Mouse (Mus musculus) ES-E14 (cell line): ENCODE results near the gene Rabl6. TPM values are rescaled to one million over a fixed set of nuclear protein-coding genes. Genes with fewer than 3 reads are reported as not detected.
A peak's percentile ranks its signal among the peaks of the same experiment; 100 is the strongest.

Experiments used
- DNase-seq: peaks from one replicate; pipeline ENCODE4 v3.0.0-alpha.2; 2013; ENCODE audit warnings: low read depth, low spot score
- H3K27ac ChIP-seq: 2 replicates; pipeline ENCODE4 v1.5.1; 2012; ENCODE audit warnings: low read depth, mild to moderate bottlenecking, low read length, moderate library complexity, mixed read lengths; ENCODE audit not compliant: poor library complexity, insufficient read depth, severe bottlenecking
- H3K36me3 ChIP-seq: 2 replicates; pipeline ENCODE4 v1.6.1; 2012; ENCODE audit warnings: mild to moderate bottlenecking, low read length, moderate library complexity, mixed read lengths; ENCODE audit not compliant: control insufficient read depth, poor library complexity, insufficient read depth, severe bottlenecking
- H3K4me1 ChIP-seq, 2 experiments: fragments of 150-350 bp in 1 of 2; sonication (generic) in 1 of 2; 2 replicates each; pipeline ENCODE4 v1.6.1; 2012; ENCODE audit warnings: low read length in 2 of 2, mild to moderate bottlenecking in 1 of 2, mixed read lengths in 1 of 2; ENCODE audit not compliant: control insufficient read depth in 2 of 2, insufficient read depth in 2 of 2, poor library complexity in 1 of 2
- H3K4me3 ChIP-seq, 2 experiments: fragments of 150-350 bp in 1 of 2; sonication (generic) in 1 of 2; 2 replicates each; pipeline ENCODE4 v1.5.1; 2012; ENCODE audit warnings: low read length in 2 of 2, low read depth in 1 of 2, mild to moderate bottlenecking in 1 of 2, mixed read lengths in 1 of 2; ENCODE audit not compliant: insufficient read depth in 1 of 2, poor library complexity in 1 of 2, severe bottlenecking in 1 of 2
- H3K9ac ChIP-seq: 2 replicates; pipeline ENCODE4 v1.6.1; 2012; ENCODE audit warnings: low read depth, mild to moderate bottlenecking, low read length, mixed read lengths; ENCODE audit not compliant: poor library complexity, insufficient read depth, severe bottlenecking
- H3K9me3 ChIP-seq: fragments of 150-350 bp; sonication (generic); 2 replicates; pipeline ENCODE4 v1.6.1; 2012; ENCODE audit warnings: low read depth, mild to moderate bottlenecking, low read length; ENCODE audit not compliant: control insufficient read depth, insufficient read depth
- CHD2 ChIP-seq: IDR thresholded peaks from 2 replicates; pipeline ENCODE4 v1.6.1; 2014; ENCODE audit warnings: mild to moderate bottlenecking, low read depth, low read length, inconsistent platforms
- HCFC1 ChIP-seq: IDR thresholded peaks from 2 replicates; pipeline ENCODE4 v1.6.1; 2012; ENCODE audit warnings: low read length, inconsistent platforms, borderline replicate concordance; ENCODE audit not compliant: insufficient read depth
- MAFK ChIP-seq: IDR thresholded peaks from 2 replicates; pipeline ENCODE4 v1.6.1; 2014; ENCODE audit warnings: mild to moderate bottlenecking, low read depth, low read length, inconsistent platforms; ENCODE audit not compliant: insufficient read depth
- ZC3H11A ChIP-seq: IDR thresholded peaks from 2 replicates; pipeline ENCODE4 v1.6.1; 2012; ENCODE audit warnings: low read depth, mild to moderate bottlenecking, inconsistent platforms, low read length, borderline replicate concordance
- ZNF384 ChIP-seq: IDR thresholded peaks from 2 replicates; pipeline ENCODE4 v1.6.1; 2012; ENCODE audit warnings: low read depth, low read length, inconsistent platforms
- in situ Hi-C, 2 experiments: fragments of 600-800 bp; cut with MboI; formaldehyde crosslinking; loops; one replicate each; pipeline ENCODE4 v1.15.1; 2025; ENCODE audit warnings: low sequenced_read_pairs in 2 of 2, inconsistent platforms in 1 of 2; ENCODE audit not compliant: unreplicated experiment in 2 of 2
- total RNA-seq: library from RNA; depleted of rRNA; stranded (reverse); fragments of 300-350 nt; gene quantifications from 2 replicates; pipeline ENCODE4 v1.2.3, GENCODE M21; 2012

Gene Rabl6
- total RNA-seq, 1 experiment, result 45.8 TPM

DNA sequence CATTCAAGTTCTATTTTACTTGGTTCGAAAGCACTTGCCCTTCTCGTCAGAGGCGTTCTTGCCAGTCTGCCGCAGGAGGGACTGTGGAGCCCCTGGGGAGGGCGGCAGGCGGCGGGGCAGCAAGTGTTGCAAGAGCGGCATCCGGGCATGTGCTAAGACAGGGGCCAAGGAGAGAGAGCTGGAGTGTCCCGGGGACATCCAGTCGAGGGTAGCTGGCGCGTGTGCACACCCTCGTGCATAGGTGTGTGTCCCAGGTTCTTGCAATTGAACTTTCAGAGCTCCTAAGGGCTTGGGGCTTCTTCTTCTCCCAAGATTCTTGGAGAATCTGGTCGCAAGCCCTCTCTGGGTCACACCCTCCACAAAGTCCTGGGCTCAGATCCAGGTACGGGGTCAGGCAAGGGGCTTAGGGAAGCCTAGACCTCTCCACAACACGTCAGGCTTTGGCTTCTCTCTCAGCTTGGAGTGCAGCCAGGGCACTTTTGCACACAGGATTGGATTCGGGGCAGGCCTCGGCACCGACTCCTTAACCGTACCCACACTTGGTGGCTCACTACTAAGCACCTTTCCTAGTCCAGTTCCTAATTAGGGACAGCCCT lies 32.8 kb downstream of the Rabl6 start:
- H3K9me3 ChIP-seq, result no peaks in the 10 kb centered on the region
- TF ChIP-seq ZC3H11A (no peak), HCFC1 (no peak), ZNF384 (no peak), MAFK (no peak), CHD2 (no peak)
- no peak for DNase-seq
- peaks cover 0 to 29% of the 10 kb centered on the region in 2 experiments; a peak in 2 of 4 replicates for H3K4me1 ChIP-seq
- H3K27ac ChIP-seq, result no peak overlapping the region
- H3K9ac ChIP-seq, result peak overlapping the region; percentile 28; the same call in 1 of the 2 replicates
- in situ Hi-C loops, result no loop called here
- peaks cover 3% of the 10 kb centered on the region; the same call in 1 of the 2 replicates for H3K36me3 ChIP-seq
- H3K4me3 ChIP-seq, result peak overlapping the region; percentile 49 to 54; a peak in 3 of 4 replicates

DNA sequence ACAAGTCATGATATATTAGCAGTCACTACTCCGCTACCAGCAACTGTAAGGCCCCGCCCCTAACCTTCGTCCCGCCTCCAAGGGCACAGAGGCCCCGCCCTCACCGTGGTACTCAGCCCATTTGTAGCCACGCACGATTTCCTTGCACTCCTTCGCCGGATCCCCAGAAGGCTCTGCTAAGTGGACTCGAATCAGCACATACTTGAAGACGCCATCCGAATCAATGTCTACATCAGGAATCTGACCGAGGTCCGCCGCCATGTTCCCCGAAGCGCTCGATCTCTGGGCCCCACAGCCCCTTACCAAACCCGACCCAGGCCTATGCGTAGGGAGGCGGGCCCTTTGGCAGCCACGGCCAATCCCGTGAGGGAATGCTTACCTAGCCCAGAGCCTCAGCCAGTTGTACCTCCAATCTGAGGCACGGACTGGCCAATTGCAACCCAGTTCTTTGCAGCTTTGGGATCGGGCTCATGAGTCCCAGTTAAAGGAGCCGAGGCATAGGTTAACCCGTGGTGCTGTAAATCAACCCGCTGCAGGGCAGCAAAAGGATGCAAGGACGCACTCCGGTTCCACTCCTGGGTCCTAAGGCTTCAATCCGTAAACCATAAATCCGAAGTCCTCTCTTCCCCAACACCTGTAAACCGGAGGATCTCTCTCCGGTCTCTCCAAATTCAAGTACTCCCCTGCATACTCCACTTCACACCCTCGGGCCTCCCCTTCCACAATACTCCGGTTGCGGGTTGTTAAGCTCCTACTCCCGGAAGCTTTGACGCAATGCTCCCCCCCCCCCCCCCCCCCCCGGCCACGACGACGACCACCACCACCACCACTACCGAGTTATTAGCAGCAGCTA lies 33.5 kb downstream of the Rabl6 start, which contains the start of the genes Mamdc4 and Phpt1:
Mamdc4 (minus strand) TSS at position 267 of the 853 bp plus-strand sequence.
Phpt1 (minus strand) TSS at position 646 of the 853 bp plus-strand sequence.
- H3K27ac ChIP-seq, result peak within 1 kb of the TSS; percentile 58; the same call in 1 of the 2 replicates
- no peaks in the 10 kb centered on the region for H3K9me3 ChIP-seq
- H3K36me3 ChIP-seq, result peaks cover 5% of the 10 kb centered on the region; the same call in 1 of the 2 replicates
- peaks cover 0 to 29% of the 10 kb centered on the region in 2 experiments; a peak in 2 of 4 replicates for H3K4me1 ChIP-seq
- TF ChIP-seq MAFK (no peak), CHD2 (peak; percentile 89), ZNF384 (no peak)
- DNase-seq, result peak; percentile 94
- in situ Hi-C loops, result no loop called here
- peak within 1 kb of the TSS; percentile 81 to 94 for H3K4me3 ChIP-seq
- H3K9ac ChIP-seq, result peak within 1 kb of the TSS; percentile 86

DNA sequence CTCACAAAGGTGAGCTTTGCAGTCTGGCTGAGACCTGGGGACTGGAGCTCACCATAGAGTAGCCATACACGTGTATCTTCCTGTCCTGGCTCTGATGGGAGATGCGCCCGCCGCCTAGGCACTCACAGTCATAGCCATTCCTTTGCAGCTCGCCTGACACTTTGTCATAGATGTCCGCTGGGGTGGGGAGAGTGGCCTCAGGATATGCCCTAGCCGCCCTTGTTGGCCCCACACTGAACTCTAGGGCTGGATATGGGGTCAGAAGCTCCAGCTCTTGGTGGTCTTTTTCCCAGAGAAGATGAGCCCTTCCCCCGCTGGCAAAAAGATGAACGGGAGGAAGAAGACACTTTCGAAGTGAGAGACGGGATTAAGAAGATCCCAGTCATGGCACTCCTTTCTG lies 34.2 kb downstream of the Rabl6 start:
- peaks cover 10% of the 10 kb centered on the region; the same call in 1 of the 2 replicates for H3K36me3 ChIP-seq
- in situ Hi-C loops, result no loop called here
- peaks cover 0 to 28% of the 10 kb centered on the region in 2 experiments; a peak in 2 of 4 replicates for H3K4me1 ChIP-seq
- no peak for DNase-seq
- no peaks in the 10 kb centered on the region for H3K9me3 ChIP-seq
- no peak overlapping the region for H3K27ac ChIP-seq
- TF ChIP-seq MAFK (no peak), CHD2 (no peak), ZNF384 (no peak), ZC3H11A (no peak), HCFC1 (no peak)
- H3K9ac ChIP-seq, result peak overlapping the region; percentile 39; the same call in 1 of the 2 replicates
- peak overlapping the region; percentile 81 to 94 for H3K4me3 ChIP-seq

DNA sequence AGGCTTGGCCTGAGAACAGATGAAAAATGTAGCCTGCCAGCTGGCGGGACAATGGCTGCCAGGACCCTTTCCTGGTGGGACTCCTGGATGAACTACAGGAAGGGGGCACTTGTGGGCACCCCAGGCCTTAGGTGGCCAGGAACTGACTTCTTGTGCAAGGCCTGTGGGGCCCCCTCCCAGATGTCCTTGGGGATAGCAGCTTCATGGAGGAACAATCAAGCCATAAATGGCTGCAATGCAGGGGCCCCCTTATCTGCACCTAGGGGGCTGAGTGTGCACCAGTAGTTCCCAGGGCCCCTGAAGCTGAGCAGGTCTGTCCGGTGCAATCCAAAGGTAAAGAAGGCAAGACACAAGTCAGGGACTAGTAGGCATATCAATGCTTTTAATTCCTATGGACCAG lies 35.3 kb downstream of the Rabl6 start:
- DNase-seq, result no peak
- Histone ChIP-seq H3K4me1 (peaks cover 0 to 28% of the 10 kb centered on the region in 2 experiments; a peak in 1 of 4 replicates), H3K9me3 (no peaks in the 10 kb centered on the region), H3K27ac (no peak overlapping the region), H3K36me3 (peaks cover 11% of the 10 kb centered on the region; the same call in 1 of the 2 replicates), H3K4me3 (no peak overlapping the region), H3K9ac (no peak overlapping the region)
- TF ChIP-seq ZNF384 (no peak), HCFC1 (no peak), CHD2 (no peak), MAFK (no peak), ZC3H11A (no peak)
- in situ Hi-C loops, result no loop called here
